8 mouse cellular contexts compared by ENCODE assay signal in genomic region chr5:76184286-76185080, GRCm38 (mm10). TPM values are rescaled to one million over a fixed set of nuclear protein-coding genes. Genes with fewer than 3 reads are reported as not detected.
DNase-seq lines count a peak whose midpoint lies in the region; ATAC-seq lines count a peak whose summit lies in the region.

No protein-coding gene starts in this region.

- ATAC-seq in hindbrain, embryonic 14.5 days (ENCODE audit: low FRiP score) = peak; percentile 86
- ATAC-seq in megakaryocyte, adult 5-6 weeks (ENCODE audit: poor library complexity, severe bottlenecking) = peak; percentile 46

- H3K27ac ChIP-seq in hindbrain, embryonic 14.5 days = peak overlapping the region; percentile 94

- no peaks in the 10 kb centered on the region for H3K9me3 ChIP-seq in hindbrain, embryonic 14.5 days (ENCODE audit: control insufficient read depth, low read length)

- peak overlapping the region; percentile 85 for H3K4me3 ChIP-seq in hindbrain, embryonic 14.5 days (replicated peaks; ENCODE audit: low read length)

- peak overlapping the region; percentile 97 for H3K9ac ChIP-seq in hindbrain, embryonic 14.5 days

- peaks cover 14% of the 10 kb centered on the region for H3K4me1 ChIP-seq in hindbrain, embryonic 14.5 days (replicated peaks; ENCODE audit: control insufficient read depth, insufficient read depth, low read length)

- H3K4me2 ChIP-seq in hindbrain, embryonic 14.5 days (replicated peaks) = peak overlapping the region; percentile 78

- H3K27me3 ChIP-seq in hindbrain, embryonic 14.5 days (ENCODE audit: control insufficient read depth, insufficient read depth, low read length) = no peaks in the 10 kb centered on the region

- peak; percentile 54 for DNase-seq in WW6 (ENCODE audit: low read depth, low spot score)
- DNase-seq in cerebellum, postnatal 25 days = peak; percentile 65 to 76
- peak; percentile 41 to 51 for DNase-seq in frontal cortex, postnatal 36 days (ENCODE audit: low spot score in 2 of 2)
- peak; percentile 60 for DNase-seq in hindbrain, embryonic 14.5 days (ENCODE audit: low spot score)
- DNase-seq in left cerebral cortex, adult 8-10 months (ENCODE audit: low spot score in 2 of 2) = peak; percentile 21 to 28
- DNase-seq in right cerebral cortex, adult 2 months (ENCODE audit: low spot score in 2 of 2) = peak; percentile 42 to 45
- DNase-seq in urinary bladder, postnatal 14 days (ENCODE audit: low spot score) = peak; percentile 76

- H3K36me3 ChIP-seq in hindbrain, embryonic 14.5 days (replicated peaks; ENCODE audit: control insufficient read depth, insufficient read depth) = 0 out of 2 replicates have a peak, but pooled peaks cover 4% of the 10 kb centered on the region

- 7% methylated on average over 23 of the region's 38 CpGs for WGBS in hindbrain, embryonic 14.5 days

RNA-seq across cellular contexts. Expression of gene Tmem165, which starts 0.8 kb away (rescaled TPM):
- polyA plus RNA-seq in hindbrain, embryonic 14.5 days (2014; fragmentation: Nextera tagmentation; extraction: Ambion mirVana) = 64.0 and 65.3 TPM in 2 replicates
- total RNA-seq in left cerebral cortex, adult 8-10 months (2022) = 10 to 100 TPM; 28.6 to 34.4 (median 33.1) TPM
- 122 and 135 TPM in 2 replicates for total RNA-seq in megakaryocyte, adult 5-6 weeks (2015)
- 101 and 102 TPM in 2 replicates for total RNA-seq in megakaryocyte, adult 5-6 weeks (2017)

RNA-seq across cellular contexts. Expression of gene Srd5a3, which starts 44.4 kb away (rescaled TPM):
- polyA plus RNA-seq in hindbrain, embryonic 14.5 days (2014; fragmentation: Nextera tagmentation; extraction: Ambion mirVana) = 16.0 and 16.3 TPM in 2 replicates
- total RNA-seq in left cerebral cortex, adult 8-10 months (2022) = 10 to 100 TPM; 20.0 to 24.5 (median 20.5) TPM
- total RNA-seq in megakaryocyte, adult 5-6 weeks (2015) = 83.1 and 104 TPM in 2 replicates
- total RNA-seq in megakaryocyte, adult 5-6 weeks (2017) = 45.7 and 59.7 TPM in 2 replicates

Comparison
In these comparisons a context has a peak if more than half of its experiments do, and no peak if none do; other contexts are left out.
1. Peak in every context shown above with its lines: DNase-seq, ATAC-seq, H3K4me3 ChIP-seq and H3K27ac ChIP-seq.
2. DNase-seq: peak in every context shown above with its lines; median percentile 76 in urinary bladder, postnatal 14 days; 70 in cerebellum, postnatal 25 days; 60 in hindbrain, embryonic 14.5 days; 54 in WW6; 46 in frontal cortex, postnatal 36 days; 44 in right cerebral cortex, adult 2 months; 24 in left cerebral cortex, adult 8-10 months.